Mouse (Mus musculus): Measurements from ENCODE around the gene Shh. TPM values are rescaled to one million over a fixed set of nuclear protein-coding genes. Genes with fewer than 3 reads are reported as not detected.

The Shh gene
- total and polyA plus RNA-seq, 2 experiments from 2014 or later, result 0.84 to 4.2 TPM

DNA sequence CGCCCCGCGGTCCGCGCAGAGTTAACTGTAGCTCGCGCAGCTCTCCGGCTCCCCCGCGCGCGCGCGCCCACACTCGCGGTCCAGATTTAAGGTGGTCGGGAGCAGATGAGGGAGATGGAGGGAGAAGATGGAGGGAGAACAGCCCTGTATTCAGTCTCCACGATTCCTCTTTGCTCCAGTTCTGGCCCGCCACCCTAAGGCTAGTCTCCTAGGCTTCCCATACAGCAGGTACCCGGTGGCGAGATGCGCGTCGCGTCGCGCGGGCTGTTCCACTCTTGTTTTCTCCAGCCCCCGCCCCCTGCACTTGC is 2.0 kb downstream of the Shh start:
- no peak for TF ChIP-seq CTCF (IDR thresholded peaks at IDR 0.05; ENCODE audit: low read depth)
- H3K4me3 ChIP-seq (ENCODE audit: low read length), result peak overlapping the region; percentile 62
- peak; percentile 83 for DNase-seq (ENCODE audit: low spot score)
- no peaks in the 10 kb centered on the region for H3K36me3 ChIP-seq (ENCODE audit: insufficient read depth, low read length)
- WGBS, result under 1% methylated on average over 29 of the region's 29 CpGs
- H3K4me1 ChIP-seq (ENCODE audit: insufficient read depth, low read length), result no peaks in the 10 kb centered on the region
- peak overlapping the region; percentile 88 for H3K4me2 ChIP-seq (ENCODE audit: low read depth, low read length)
- peak overlapping the region; percentile 53 for H3K9ac ChIP-seq (replicated peaks; ENCODE audit: low read length)
- H3K9me3 ChIP-seq (ENCODE audit: low read length), result no peaks in the 10 kb centered on the region
- peak; percentile 69 for ATAC-seq
- peaks cover 77% of the 10 kb centered on the region for H3K27me3 ChIP-seq (ENCODE audit: insufficient read depth, low read length)
- H3K27ac ChIP-seq, result peak overlapping the region; percentile 12; the same call in 1 of the 2 replicates

DNA sequence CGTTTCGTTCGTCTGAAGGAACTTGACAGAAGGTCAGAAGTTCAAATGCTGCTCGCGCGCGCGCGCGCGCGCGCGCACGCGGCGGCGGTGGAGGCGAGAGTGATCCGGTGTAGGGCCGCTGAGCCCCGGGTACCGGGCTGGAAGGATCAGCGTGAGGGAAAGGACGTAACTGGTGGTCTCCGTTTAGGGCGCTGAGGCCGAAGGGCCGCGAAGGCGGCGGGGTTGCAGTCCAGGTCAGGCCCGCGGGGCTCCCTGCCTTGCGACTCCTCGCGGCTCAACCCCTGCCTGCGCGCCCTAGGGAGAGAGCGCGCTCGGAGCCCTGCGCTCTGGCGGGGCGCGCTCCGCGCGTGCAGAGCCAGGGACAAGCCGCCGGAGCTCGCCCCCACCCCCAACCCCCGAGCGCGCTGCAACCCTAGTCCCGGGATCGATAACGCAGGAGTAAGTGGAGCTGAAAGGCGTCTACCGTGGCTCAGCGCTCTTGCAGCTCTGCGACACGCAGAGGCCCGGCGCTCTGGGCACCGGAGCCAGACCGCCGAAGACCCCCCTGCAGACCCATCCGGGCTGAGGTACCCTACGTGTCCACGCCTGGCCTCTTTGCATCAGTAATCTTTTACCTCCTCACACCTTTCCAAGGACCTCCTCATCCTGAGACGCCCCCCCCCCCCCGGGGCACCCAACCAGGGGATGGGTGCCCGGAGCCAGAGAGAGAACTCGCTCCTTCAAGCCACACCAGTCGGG is 2.5 kb downstream of the Shh start:
- under 1% methylated on average over 75 of the region's 76 CpGs for WGBS
- H3K9me3 ChIP-seq (ENCODE audit: low read length), result no peaks in the 10 kb centered on the region
- no peak for TF ChIP-seq CTCF (IDR thresholded peaks at IDR 0.05; ENCODE audit: low read depth)
- H3K36me3 ChIP-seq (ENCODE audit: insufficient read depth, low read length), result no peaks in the 10 kb centered on the region
- no peaks in the 10 kb centered on the region for H3K4me1 ChIP-seq (ENCODE audit: insufficient read depth, low read length)
- H3K4me2 ChIP-seq (ENCODE audit: low read depth, low read length), result peak overlapping the region; percentile 88
- peak overlapping the region; percentile 62 for H3K4me3 ChIP-seq (ENCODE audit: low read length)
- peak overlapping the region; percentile 53 for H3K9ac ChIP-seq (replicated peaks; ENCODE audit: low read length)
- H3K27ac ChIP-seq, result peak overlapping the region; percentile 51; the same call in 1 of the 2 replicates
- DNase-seq (ENCODE audit: low spot score) (peak; percentile 47), ATAC-seq (peak; percentile 42)
- H3K27me3 ChIP-seq (ENCODE audit: insufficient read depth, low read length), result peaks cover 79% of the 10 kb centered on the region

DNA sequence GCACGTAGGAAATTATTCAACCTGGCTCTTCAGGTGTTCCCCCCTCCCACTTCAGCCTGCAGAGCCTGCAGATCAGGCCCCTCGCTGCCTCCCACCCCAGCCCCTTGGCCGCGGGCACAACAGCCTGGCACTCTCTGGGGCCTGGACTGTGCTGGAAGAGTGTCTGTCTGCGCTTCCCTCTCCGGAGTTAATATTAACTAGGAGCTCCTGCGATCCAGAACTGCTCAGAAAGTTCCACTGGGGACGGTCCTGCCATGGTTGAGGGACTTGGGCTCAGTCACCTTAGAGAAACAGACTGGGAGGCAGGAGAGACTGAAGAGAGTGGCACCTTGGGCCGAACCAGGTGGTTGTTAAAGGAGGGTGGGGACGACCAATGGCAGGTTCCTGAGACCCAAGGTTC is 3.4 kb downstream of the Shh start:
- peak overlapping the region; percentile 88 for H3K4me2 ChIP-seq (ENCODE audit: low read depth, low read length)
- no peak for DNase-seq (ENCODE audit: low spot score)
- TF ChIP-seq CTCF (IDR thresholded peaks at IDR 0.05; ENCODE audit: low read depth), result no peak
- peaks cover 86% of the 10 kb centered on the region for H3K27me3 ChIP-seq (ENCODE audit: insufficient read depth, low read length)
- H3K9me3 ChIP-seq (ENCODE audit: low read length), result no peaks in the 10 kb centered on the region
- H3K4me1 ChIP-seq (ENCODE audit: insufficient read depth, low read length), result no peaks in the 10 kb centered on the region
- 2% methylated on average over 10 of the region's 10 CpGs for WGBS
- ATAC-seq, result no peak
- peak overlapping the region; percentile 62 for H3K4me3 ChIP-seq (ENCODE audit: low read length)
- H3K27ac ChIP-seq, result no peak overlapping the region
- H3K9ac ChIP-seq (replicated peaks; ENCODE audit: low read length), result no peak overlapping the region
- no peaks in the 10 kb centered on the region for H3K36me3 ChIP-seq (ENCODE audit: insufficient read depth, low read length)

DNA sequence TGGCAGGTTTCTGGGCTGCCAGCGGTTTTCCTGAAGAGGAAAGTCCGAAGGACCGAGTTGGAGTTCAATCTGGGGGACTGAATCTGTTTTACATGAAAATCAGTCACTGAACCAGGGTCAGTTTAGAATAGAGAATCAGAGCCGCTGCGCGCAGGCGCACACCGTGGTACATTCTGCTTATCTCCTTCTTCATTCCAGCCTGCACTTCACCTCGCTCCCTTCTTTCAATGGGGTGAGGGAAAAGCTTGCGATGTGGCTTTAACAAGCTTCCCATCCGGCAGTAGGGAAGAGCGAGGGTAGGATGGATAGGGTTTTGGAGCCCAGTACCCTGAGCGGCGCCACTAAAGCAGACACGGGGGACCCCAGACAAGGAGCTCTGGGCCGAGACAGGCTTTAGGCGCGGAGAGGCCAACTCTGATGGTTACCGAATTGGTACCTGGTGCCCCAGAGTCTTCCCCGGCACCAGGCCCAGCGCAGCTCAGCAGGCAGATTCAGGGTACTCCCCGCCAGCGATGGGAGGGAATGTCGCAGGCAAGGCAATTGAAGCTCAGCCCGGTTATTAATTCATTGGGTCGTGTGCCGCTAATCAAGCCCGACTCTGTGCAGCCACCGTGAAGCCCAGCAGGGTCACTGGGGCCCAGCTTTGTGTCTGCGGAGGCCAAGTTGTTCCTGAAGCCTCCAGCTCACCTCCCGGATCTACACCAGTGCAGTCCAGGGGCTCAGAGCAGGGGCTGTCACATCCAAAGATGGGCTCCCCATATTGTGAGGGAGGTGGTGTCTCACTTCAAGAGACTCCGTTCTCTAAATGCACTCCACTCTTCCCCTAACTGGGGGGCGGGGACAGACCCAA is 4.1 kb downstream of the Shh start:
- no peak for TF ChIP-seq CTCF (IDR thresholded peaks at IDR 0.05; ENCODE audit: low read depth)
- H3K27me3 ChIP-seq (ENCODE audit: insufficient read depth, low read length), result peaks cover 88% of the 10 kb centered on the region
- no peaks in the 10 kb centered on the region for H3K36me3 ChIP-seq (ENCODE audit: insufficient read depth, low read length)
- no peak overlapping the region for H3K27ac ChIP-seq
- no peaks in the 10 kb centered on the region for H3K9me3 ChIP-seq (ENCODE audit: low read length)
- 0 out of 2 replicates have a peak overlapping the region, but pooled peaks have one; percentile 3 for H3K9ac ChIP-seq (replicated peaks; ENCODE audit: low read length)
- H3K4me2 ChIP-seq (ENCODE audit: low read depth, low read length), result peak overlapping the region; percentile 88
- 2% methylated on average over 33 of the region's 33 CpGs for WGBS
- peak overlapping the region; percentile 62 for H3K4me3 ChIP-seq (ENCODE audit: low read length)
- peaks cover 4% of the 10 kb centered on the region; the same call in 1 of the 2 replicates for H3K4me1 ChIP-seq (ENCODE audit: insufficient read depth, low read length)
- ATAC-seq, result no peak
- DNase-seq (ENCODE audit: low spot score), result peak; percentile 46

DNA sequence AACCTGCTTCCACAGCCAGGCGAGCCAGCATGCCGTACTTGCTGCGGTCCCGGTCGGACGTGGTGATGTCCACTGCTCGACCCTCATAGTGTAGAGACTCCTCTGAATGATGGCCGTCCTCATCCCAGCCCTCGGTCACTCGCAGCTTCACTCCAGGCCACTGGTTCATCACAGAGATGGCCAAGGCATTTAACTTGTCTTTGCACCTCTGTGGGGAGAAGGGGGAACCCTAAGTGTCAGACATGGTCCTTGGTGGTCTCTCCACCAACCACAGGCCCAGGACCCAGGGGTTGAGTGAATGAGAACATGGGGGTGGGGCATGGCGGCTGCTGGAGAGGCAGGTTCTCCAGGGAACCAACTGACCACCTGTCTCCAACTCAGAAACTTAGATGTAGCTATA is 5.7 kb downstream of the Shh start:
- Histone ChIP-seq H3K9me3 (ENCODE audit: low read length) (no peaks in the 10 kb centered on the region), H3K4me3 (ENCODE audit: low read length) (no peak overlapping the region), H3K27ac (no peak overlapping the region), H3K27me3 (ENCODE audit: insufficient read depth, low read length) (peaks cover 88% of the 10 kb centered on the region), H3K4me1 (ENCODE audit: insufficient read depth, low read length) (peaks cover 7% of the 10 kb centered on the region; the same call in 1 of the 2 replicates), H3K4me2 (ENCODE audit: low read depth, low read length) (no peak overlapping the region), H3K9ac (replicated peaks; ENCODE audit: low read length) (no peak overlapping the region), H3K36me3 (ENCODE audit: insufficient read depth, low read length) (no peaks in the 10 kb centered on the region)
- WGBS, result 20% methylated on average over 11 of the region's 11 CpGs
- no peak for TF ChIP-seq CTCF (IDR thresholded peaks at IDR 0.05; ENCODE audit: low read depth)
- DNase-seq (ENCODE audit: low spot score) (no peak), ATAC-seq (no peak)

DNA sequence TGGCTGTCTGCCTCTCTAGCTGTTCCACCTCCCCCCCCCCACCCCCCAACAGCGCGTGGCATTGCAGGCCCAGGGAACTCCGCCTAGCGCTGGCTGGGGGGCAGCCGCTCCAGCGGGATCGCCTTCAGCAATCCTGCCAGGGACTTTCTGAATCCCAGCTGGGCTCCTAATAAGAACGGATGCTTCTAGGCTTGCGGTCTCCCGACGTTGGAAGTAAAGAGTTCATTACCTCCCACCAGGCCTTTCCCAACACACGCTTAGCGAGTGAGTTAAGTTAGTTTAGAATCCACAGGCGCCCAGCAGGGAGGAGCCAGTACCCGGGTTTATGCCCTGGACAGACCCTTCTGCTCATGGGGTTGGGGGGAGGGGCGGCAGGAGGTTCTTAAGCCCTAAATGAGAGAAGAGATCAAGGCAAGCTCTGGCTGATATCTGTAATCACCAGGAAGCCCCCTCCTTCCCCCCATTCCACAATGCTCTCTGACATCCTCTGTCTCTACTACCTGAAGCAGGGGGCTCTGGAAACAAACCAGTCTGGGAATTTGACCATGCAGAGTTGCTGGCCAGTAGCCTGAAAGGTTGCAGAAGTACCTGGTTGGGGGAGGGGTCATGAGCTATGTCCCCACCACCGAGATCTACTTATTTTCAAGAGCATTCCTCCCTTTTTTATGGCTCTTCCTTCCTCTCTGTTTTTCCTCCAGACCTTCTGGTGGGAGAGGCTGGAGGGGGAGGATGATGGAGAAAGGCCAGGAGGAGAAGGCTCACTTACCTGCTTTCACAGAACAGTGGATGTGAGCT is 6.3 kb downstream of the Shh start:
- Histone ChIP-seq H3K27ac (no peak overlapping the region), H3K9ac (replicated peaks; ENCODE audit: low read length) (no peak overlapping the region), H3K9me3 (ENCODE audit: low read length) (no peaks in the 10 kb centered on the region), H3K27me3 (ENCODE audit: insufficient read depth, low read length) (peaks cover 88% of the 10 kb centered on the region), H3K4me1 (ENCODE audit: insufficient read depth, low read length) (peaks cover 7% of the 10 kb centered on the region; the same call in 1 of the 2 replicates), H3K36me3 (ENCODE audit: insufficient read depth, low read length) (no peaks in the 10 kb centered on the region), H3K4me2 (ENCODE audit: low read depth, low read length) (peak overlapping the region; percentile 29; the same call in 1 of the 2 replicates), H3K4me3 (ENCODE audit: low read length) (no peak overlapping the region)
- no peak for ATAC-seq
- no peak for DNase-seq (ENCODE audit: low spot score)
- no peak for TF ChIP-seq CTCF (IDR thresholded peaks at IDR 0.05; ENCODE audit: low read depth)
- 7% methylated on average over 17 of the region's 17 CpGs for WGBS
